Mouse (Mus musculus) MEL (cell line): Measurements from ENCODE around the gene Pbx3.

ENCODE experiments used
- EP300 ChIP-seq, 2 experiments: IDR thresholded peaks; 2 replicates each; pipeline ENCODE4 v1.6.1; 2011; ENCODE audit warnings: improper control_type of control experiment in 2 of 2, low read length in 2 of 2, low read depth in 1 of 2, mild to moderate bottlenecking in 1 of 2
- GABPA ChIP-seq: IDR thresholded peaks from 2 replicates; pipeline ENCODE4 v1.6.1; 2012; ENCODE audit warnings: low read depth, mild to moderate bottlenecking, inconsistent platforms, low read length, improper control_type of control experiment, moderate library complexity
- JUND ChIP-seq: IDR thresholded peaks from 2 replicates; pipeline ENCODE4 v1.6.1; 2011; ENCODE audit warnings: low read depth, mild to moderate bottlenecking, improper control_type of control experiment, low read length
- KAT2A ChIP-seq: conservative IDR thresholded peaks from 2 replicates; pipeline ENCODE4 v1.6.1; 2012; ENCODE audit warnings: low read depth, low read length, improper control_type of control experiment, inconsistent platforms
- NRF1 ChIP-seq: IDR thresholded peaks from 2 replicates; pipeline ENCODE4 v1.6.1; 2014; ENCODE audit warnings: low read depth, mild to moderate bottlenecking, inconsistent platforms, low read length, improper control_type of control experiment, moderate library complexity; ENCODE audit not compliant: poor library complexity, insufficient read depth, severe bottlenecking
- UBTF ChIP-seq: IDR thresholded peaks from 2 replicates; pipeline ENCODE4 v1.6.1; 2012; ENCODE audit warnings: low read depth, mild to moderate bottlenecking, inconsistent platforms, low read length, improper control_type of control experiment, moderate library complexity, borderline replicate concordance; ENCODE audit not compliant: insufficient read depth
- USF1 ChIP-seq: IDR thresholded peaks from 2 replicates; pipeline ENCODE4 v1.6.1; 2014; ENCODE audit warnings: low read depth, mild to moderate bottlenecking, inconsistent platforms, low read length, improper control_type of control experiment, moderate library complexity
- USF2 ChIP-seq, 2 experiments: IDR thresholded peaks; 2 replicates each; pipeline ENCODE4 v1.6.1; 2011 to 2012; ENCODE audit warnings: improper control_type of control experiment in 2 of 2, low read length in 2 of 2, borderline replicate concordance in 1 of 2, inconsistent platforms in 1 of 2, low read depth in 1 of 2, mild to moderate bottlenecking in 1 of 2; ENCODE audit not compliant: insufficient read depth in 1 of 2
- ZC3H11A ChIP-seq: IDR thresholded peaks from 2 replicates; pipeline ENCODE4 v1.6.1; 2012; ENCODE audit warnings: low read depth, mild to moderate bottlenecking, inconsistent platforms, low read length, improper control_type of control experiment

DNA sequence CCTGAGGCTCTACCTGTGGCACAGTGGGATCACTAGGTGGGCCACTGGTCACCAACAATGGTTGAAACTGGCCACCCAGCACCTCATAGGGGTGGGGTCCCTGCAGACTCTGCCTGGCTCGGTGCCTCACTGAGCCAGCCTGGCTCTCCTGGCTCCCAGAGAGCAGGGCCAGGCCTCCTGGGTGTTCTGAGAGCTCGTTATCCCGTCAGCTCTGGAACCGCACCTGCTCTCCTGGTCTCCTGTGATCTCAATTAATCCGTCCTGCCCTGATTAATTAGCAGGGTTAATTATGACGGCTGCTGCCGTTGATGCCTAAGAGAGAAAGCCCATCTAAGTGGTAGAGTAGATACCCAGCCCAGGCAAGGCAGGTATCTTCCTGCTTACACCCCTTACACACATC, 237.6 kb downstream of the Pbx3 start:
- TF ChIP-seq EP300 (IDR thresholded peaks at IDR 0.05; ENCODE audit: low read depth in 1 of 2, low read length in 2 of 2) = no peak
- no peak for TF ChIP-seq USF2 (IDR thresholded peaks at IDR 0.05; ENCODE audit: borderline replicate concordance in 1 of 2, insufficient read depth in 1 of 2, low read depth in 1 of 2, low read length in 2 of 2)
- no peak for TF ChIP-seq GABPA
- no peak for TF ChIP-seq KAT2A
- TF ChIP-seq NRF1 = no peak
- TF ChIP-seq JUND = no peak
- no peak for TF ChIP-seq ZC3H11A
- no peak for TF ChIP-seq USF1
- TF ChIP-seq UBTF = no peak
